In genomic region chr11:12034781-12035180, GRCm38 (mm10) we compare ENCODE assay signal across 9 mouse cellular contexts. TPM values are rescaled to one million over a fixed set of nuclear protein-coding genes. Genes with fewer than 3 reads are reported as not detected.
DNase-seq lines count a peak whose midpoint lies in the region; ATAC-seq and TF ChIP-seq lines count a peak whose summit lies in the region.
"Had no signal": no experiment of that assay in that cellular context is flagged by ENCODE, and none has a peak within 500 bp of the region (broad histone marks: within the 10 kb centered on the region; RNA-seq: fewer than 3 reads in every experiment).

No protein-coding gene starts in this region.

- peak overlapping the region; percentile 96 for H3K27ac ChIP-seq in heart, postnatal 0 days (ENCODE audit: low read depth)
- peak overlapping the region; percentile 94 for H3K27ac ChIP-seq in embryonic facial prominence, embryonic 13.5 days
- H3K27ac ChIP-seq in intestine, embryonic 16.5 days (ENCODE audit: low read length), result peak overlapping the region; percentile 50; the same call in 1 of the 2 replicates
- no peak overlapping the region for H3K27ac ChIP-seq in neural tube, embryonic 11.5 days (ENCODE audit: low read depth, low read length)

- TF ChIP-seq EP300 in heart, postnatal 0 days (IDR thresholded peaks at IDR 0.05; ENCODE audit: low read depth), result no peak

- peak overlapping the region; percentile 98 for H3K9ac ChIP-seq in heart, postnatal 0 days (replicated peaks; ENCODE audit: low read depth, low read length)
- peak overlapping the region; percentile 96 for H3K9ac ChIP-seq in embryonic facial prominence, embryonic 13.5 days
- H3K9ac ChIP-seq in intestine, embryonic 16.5 days (ENCODE audit: low read depth, low read length), result peak overlapping the region; percentile 85
- H3K9ac ChIP-seq in neural tube, embryonic 11.5 days (ENCODE audit: low read length), result peak overlapping the region; percentile 93

- H3K9me3 ChIP-seq in heart, postnatal 0 days (replicated peaks; ENCODE audit: control insufficient read depth, low read length), result no peaks in the 10 kb centered on the region
- peaks cover under 1% of the 10 kb centered on the region; the same call in 1 of the 2 replicates for H3K9me3 ChIP-seq in embryonic facial prominence, embryonic 13.5 days
- H3K9me3 ChIP-seq in intestine, embryonic 16.5 days (ENCODE audit: control insufficient read depth, low read length), result no peaks in the 10 kb centered on the region
- no peaks in the 10 kb centered on the region for H3K9me3 ChIP-seq in neural tube, embryonic 11.5 days (ENCODE audit: control insufficient read depth, low read length)

- H3K36me3 ChIP-seq in heart, postnatal 0 days (replicated peaks; ENCODE audit: control insufficient read depth, insufficient read depth, low read length), result no peaks in the 10 kb centered on the region
- peaks cover 15% of the 10 kb centered on the region for H3K36me3 ChIP-seq in embryonic facial prominence, embryonic 13.5 days
- no peaks in the 10 kb centered on the region for H3K36me3 ChIP-seq in intestine, embryonic 16.5 days (ENCODE audit: control insufficient read depth, insufficient read depth, low read length)
- no peaks in the 10 kb centered on the region for H3K36me3 ChIP-seq in neural tube, embryonic 11.5 days (ENCODE audit: control insufficient read depth, insufficient read depth, low read length)

- intact Hi-C loops in heart, postnatal 36 days (cut with DNase I), result loop anchor here (5.0 kb wide), 2 partner anchors 37 to 52 kb away; no protein-coding TSS in a partner anchor

- 43% methylated on average over 4 of the region's 4 CpGs for WGBS in heart, postnatal 0 days
- WGBS in embryonic facial prominence, embryonic 13.5 days, result 39% methylated on average over 4 of the region's 4 CpGs
- WGBS in intestine, embryonic 16.5 days, result 39% methylated on average over 4 of the region's 4 CpGs
- WGBS in neural tube, embryonic 11.5 days, result 44% methylated on average over 4 of the region's 4 CpGs

- peak overlapping the region; percentile 79 for H3K4me3 ChIP-seq in heart, postnatal 0 days (ENCODE audit: low read depth, low read length)
- peak overlapping the region; percentile 63 for H3K4me3 ChIP-seq in embryonic facial prominence, embryonic 13.5 days
- peak overlapping the region; percentile 65 for H3K4me3 ChIP-seq in intestine, embryonic 16.5 days (ENCODE audit: low read length)
- H3K4me3 ChIP-seq in neural tube, embryonic 11.5 days (ENCODE audit: low read depth, low read length), result peak overlapping the region; percentile 75

- H3K27me3 ChIP-seq in heart, postnatal 0 days (ENCODE audit: control insufficient read depth, insufficient read depth, low read length), result peaks cover 93% of the 10 kb centered on the region
- peaks cover 94% of the 10 kb centered on the region for H3K27me3 ChIP-seq in embryonic facial prominence, embryonic 13.5 days
- H3K27me3 ChIP-seq in intestine, embryonic 16.5 days (replicated peaks; ENCODE audit: control insufficient read depth, insufficient read depth, low read length), result peaks cover 42% of the 10 kb centered on the region
- H3K27me3 ChIP-seq in neural tube, embryonic 11.5 days (ENCODE audit: control insufficient read depth, insufficient read depth, low read length), result peaks cover 90% of the 10 kb centered on the region

- peak overlapping the region; percentile 71 for H3K4me2 ChIP-seq in heart, postnatal 0 days (ENCODE audit: low read depth, low read length)
- peak overlapping the region; percentile 67 for H3K4me2 ChIP-seq in embryonic facial prominence, embryonic 13.5 days
- H3K4me2 ChIP-seq in intestine, embryonic 16.5 days (ENCODE audit: low read depth, low read length), result peak overlapping the region; percentile 54
- H3K4me2 ChIP-seq in neural tube, embryonic 11.5 days (ENCODE audit: low read depth), result peak overlapping the region; percentile 31

- TF ChIP-seq CTCF in heart, postnatal 0 days (IDR thresholded peaks at IDR 0.05; ENCODE audit: low read depth), result no peak

- no peak for DNase-seq in heart, postnatal 0 days (ENCODE audit: low spot score)
- DNase-seq in heart, postnatal 36 days, result no peak
- peak; percentile 25 for DNase-seq in neural tube, embryonic 11.5 days (ENCODE audit: low spot score)
- no peak for DNase-seq in cerebellum, adult 11-12 months
- no peak for DNase-seq in T-cell, adult 2 months (ENCODE audit: low spot score)
- no peak for DNase-seq in urinary bladder, postnatal 4 days (ENCODE audit: low spot score in 2 of 2)
- DNase-seq: lung, postnatal 36 days had no signal

- no peak for ATAC-seq in heart, postnatal 0 days (ENCODE audit: insufficient read depth, low read depth)
- ATAC-seq in embryonic facial prominence, embryonic 13.5 days (ENCODE audit: insufficient number of reproducible peaks, insufficient read depth, low FRiP score, low TSS enrichment, low read depth), result no peak
- no peak for ATAC-seq in intestine, embryonic 16.5 days
- ATAC-seq in neural tube, embryonic 11.5 days (ENCODE audit: insufficient read depth, low FRiP score, low TSS enrichment), result no peak

- no peaks in the 10 kb centered on the region; the same call in none of the 2 replicates for H3K4me1 ChIP-seq in heart, postnatal 0 days (ENCODE audit: control insufficient read depth, insufficient read depth)
- H3K4me1 ChIP-seq in embryonic facial prominence, embryonic 13.5 days, result peaks cover 11% of the 10 kb centered on the region; the same call in 1 of the 2 replicates
- H3K4me1 ChIP-seq in intestine, embryonic 16.5 days (ENCODE audit: control insufficient read depth, insufficient read depth, low read length), result peaks cover 4% of the 10 kb centered on the region; the same call in 1 of the 2 replicates
- H3K4me1 ChIP-seq in neural tube, embryonic 11.5 days (ENCODE audit: control insufficient read depth, insufficient read depth, low read length), result no peaks in the 10 kb centered on the region

RNA-seq across cellular contexts. Expression of gene Grb10, which starts 3.7 kb away (rescaled TPM):
- total RNA-seq in heart, postnatal 0 days (2014; rRNA removed; ENCODE audit: low replicate concordance), result 687 and 726 TPM in 2 replicates
- polyA plus RNA-seq in heart, postnatal 0 days (2015; fragmentation: Nextera tagmentation; extraction: Ambion mirVana), result 190 and 200 TPM in 2 replicates
- total RNA-seq in heart, postnatal 36 days (2021), result 100 to 1,000 TPM in 1 of 2 experiments, 10 to 100 TPM in 1; 66.6 to 110 TPM
- 444 and 498 TPM in 2 replicates for polyA plus RNA-seq in embryonic facial prominence, embryonic 13.5 days (2015; fragmentation: Nextera tagmentation; extraction: Ambion mirVana)
- polyA plus RNA-seq in intestine, embryonic 16.5 days (2015; fragmentation: Nextera tagmentation; extraction: Ambion mirVana), result 237 and 238 TPM in 2 replicates
- 181 and 191 TPM in 2 replicates for polyA plus RNA-seq in neural tube, embryonic 11.5 days (2014; fragmentation: Nextera tagmentation; extraction: Ambion mirVana)
